Mouse (Mus musculus) stomach, postnatal 0 days (tissue): ENCODE data around the gene Crtac1. TPM values are rescaled to one million over a fixed set of nuclear protein-coding genes. Genes with fewer than 3 reads are reported as not detected.
A peak's percentile ranks its signal among the peaks of the same experiment; 100 is the strongest.

Experiments
- ATAC-seq: fragments of 200-750 bp; cut with Nextera tagmentation; 2 replicates; pipeline ENCODE4 v1.8.0; 2017; ENCODE audit not compliant: low FRiP score, low TSS enrichment
- DNase-seq: peaks from one replicate; pipeline ENCODE4 v3.0.0-alpha.2; 2016; ENCODE audit warnings: low spot score
- H3K27ac ChIP-seq: fragments of 300-500 bp; sonication (generic); replicated peaks from 2 replicates; pipeline ENCODE4 v1.5.1; 2014; ENCODE audit warnings: mild to moderate bottlenecking, control low read depth
- H3K27me3 ChIP-seq: fragments of 300-500 bp; sonication (generic); 2 replicates; pipeline ENCODE4 v1.6.1; 2014; ENCODE audit warnings: low read length; ENCODE audit not compliant: control insufficient read depth, insufficient read depth
- H3K36me3 ChIP-seq: fragments of 300-500 bp; sonication (generic); 2 replicates; pipeline ENCODE4 v1.6.1; 2014; ENCODE audit warnings: low read length, mixed read lengths; ENCODE audit not compliant: control insufficient read depth, insufficient read depth
- H3K4me1 ChIP-seq: fragments of 300-500 bp; sonication (generic); replicated peaks from 2 replicates; pipeline ENCODE4 v1.6.1; 2014; ENCODE audit warnings: antibody characterized with exemption; ENCODE audit not compliant: control insufficient read depth, insufficient read depth
- H3K4me2 ChIP-seq: fragments of 300-500 bp; sonication (generic); replicated peaks from 2 replicates; pipeline ENCODE4 v1.6.1; 2014; ENCODE audit warnings: low read depth, mild to moderate bottlenecking, control low read depth, moderate library complexity
- H3K4me3 ChIP-seq: fragments of 300-500 bp; sonication (generic); 2 replicates; pipeline ENCODE4 v1.5.1; 2014; ENCODE audit warnings: low read depth, low read length, control low read depth
- H3K9ac ChIP-seq: fragments of 300-500 bp; sonication (generic); 2 replicates; pipeline ENCODE4 v1.6.1; 2014; ENCODE audit warnings: mild to moderate bottlenecking, low read length, control low read depth, mixed read lengths
- H3K9me3 ChIP-seq: fragments of 300-500 bp; sonication (generic); 2 replicates; pipeline ENCODE4 v1.6.1; 2016; ENCODE audit warnings: low read length; ENCODE audit not compliant: control insufficient read depth
- CTCF ChIP-seq: IDR thresholded peaks from 2 replicates; pipeline ENCODE4 v1.5.1; 2016; ENCODE audit warnings: antibody characterized with exemption, low read depth, mild to moderate bottlenecking, moderate library complexity
- EP300 ChIP-seq: optimal IDR thresholded peaks from 2 replicates; pipeline ENCODE3; 2016; ENCODE audit warnings: antibody characterized with exemption
- WGBS: fragments of 180-500 bp; shearing (Covaris S2); extraction: QIAGEN DNeasy Blood & Tissue Kit; methylation state at CpG from one replicate; pipeline ENCODE4 v1.1.7; 2014; 5-methylcytosine and 5-hydroxymethylcytosine counted together
- polyA plus RNA-seq: library from polyadenylated mRNA; unstranded; fragments of >200 nt; fragmentation: Nextera tagmentation; extraction: Ambion mirVana; gene quantifications from 2 replicates; pipeline ENCODE4 v1.2.1, GENCODE M21; 2015

Gene Crtac1
- polyA plus RNA-seq, 1 experiment from 2014 or later: 4.5 TPM

DNA sequence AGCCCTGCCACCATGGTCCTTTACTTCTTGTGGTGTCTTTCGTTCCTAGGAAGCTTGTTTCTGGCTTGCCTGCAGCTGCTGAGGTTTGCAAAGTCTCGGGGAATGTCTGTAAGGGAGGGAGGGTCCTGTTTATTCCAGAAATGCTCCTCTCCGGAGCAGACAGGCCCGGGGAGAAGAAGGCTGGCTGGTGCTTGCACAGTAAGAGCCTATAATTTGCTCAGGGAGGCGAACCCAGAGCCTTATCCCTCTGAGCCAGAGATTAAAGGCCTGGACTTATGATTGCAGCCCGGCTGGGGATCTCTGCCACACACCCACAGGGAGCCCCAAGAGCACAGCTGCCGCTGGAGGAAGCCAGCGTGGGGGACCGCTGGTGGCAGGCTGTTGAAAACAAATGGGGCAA, 29.8 kb upstream of the Crtac1 start:
- ATAC-seq: no peak
- WGBS: 16% methylated on average over 9 of the region's 9 CpGs
- no peak for DNase-seq

GRCm38 (mm10) chr19:42459512-42459911, 27.9 kb upstream of the Crtac1 start:
- 85% methylated on average over 8 of the region's 8 CpGs for WGBS
- Histone ChIP-seq H3K9ac (no peak overlapping the region), H3K4me1 (no peaks in the 10 kb centered on the region; the same call in 1 of the 2 replicates), H3K27ac (no peak overlapping the region), H3K36me3 (no peaks in the 10 kb centered on the region), H3K4me2 (no peak overlapping the region), H3K9me3 (no peaks in the 10 kb centered on the region), H3K27me3 (no peaks in the 10 kb centered on the region), H3K4me3 (no peak overlapping the region)
- TF ChIP-seq EP300 (no peak), CTCF (no peak)
- ATAC-seq (no peak), DNase-seq (no peak)

More for the DNA sequence above, 29.8 kb upstream of the Crtac1 start:
- H3K9me3 ChIP-seq: no peaks in the 10 kb centered on the region
- no peak overlapping the region for H3K4me3 ChIP-seq
- TF ChIP-seq EP300 (no peak), CTCF (no peak)
- H3K27me3 ChIP-seq: no peaks in the 10 kb centered on the region
- H3K4me1 ChIP-seq: no peaks in the 10 kb centered on the region; the same call in 1 of the 2 replicates
- no peak overlapping the region for H3K27ac ChIP-seq
- H3K9ac ChIP-seq: no peak overlapping the region
- no peaks in the 10 kb centered on the region for H3K36me3 ChIP-seq
- H3K4me2 ChIP-seq: peak overlapping the region; percentile 25; the same call in 1 of the 2 replicates

DNA sequence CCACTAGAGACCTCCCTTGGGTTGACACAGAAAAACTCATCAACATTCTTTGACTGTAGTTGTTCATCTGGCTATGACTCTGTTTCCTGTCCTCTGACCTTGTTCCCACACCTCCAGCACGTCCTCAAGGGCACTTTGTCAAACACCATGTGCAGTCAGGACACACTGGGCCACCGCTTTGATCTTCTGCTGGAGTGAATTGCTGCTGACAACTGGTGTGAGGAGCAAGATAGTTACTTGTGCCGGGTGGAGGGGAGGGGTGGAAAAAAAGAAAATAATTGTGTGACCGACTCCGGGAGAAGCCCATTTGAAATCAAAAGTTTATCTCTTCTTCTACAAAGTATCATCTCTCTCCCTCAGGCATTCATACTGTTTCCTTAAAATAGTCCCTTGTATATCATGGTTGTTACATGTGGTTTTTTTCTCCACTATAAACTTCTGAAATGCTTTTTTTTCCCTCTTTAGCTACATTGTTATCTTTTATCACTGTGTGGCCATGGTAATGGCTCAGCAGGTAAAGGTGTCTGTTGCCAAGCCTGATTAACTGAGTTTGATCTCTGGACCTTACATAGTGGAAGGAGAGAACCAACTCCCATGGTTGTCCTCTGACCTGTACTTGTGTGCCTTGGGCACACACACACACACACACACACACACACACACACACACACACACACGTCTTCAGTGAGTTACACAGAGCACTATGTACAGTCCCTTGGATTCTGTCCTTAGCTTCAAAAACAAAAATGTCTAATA, 23.1 kb upstream of the Crtac1 start:
- no peaks in the 10 kb centered on the region for H3K9me3 ChIP-seq
- H3K36me3 ChIP-seq: no peaks in the 10 kb centered on the region
- TF ChIP-seq CTCF (no peak), EP300 (no peak)
- H3K9ac ChIP-seq: no peak overlapping the region
- no peaks in the 10 kb centered on the region for H3K4me1 ChIP-seq
- H3K27ac ChIP-seq: no peak overlapping the region
- H3K27me3 ChIP-seq: no peaks in the 10 kb centered on the region
- no peak overlapping the region for H3K4me3 ChIP-seq
- WGBS: 57% methylated on average over 6 of the region's 6 CpGs
- no peak for DNase-seq
- no peak for ATAC-seq
- H3K4me2 ChIP-seq: no peak overlapping the region

- H3K9ac ChIP-seq: no peak overlapping the region
- DNase-seq (no peak), ATAC-seq (no peak)
- TF ChIP-seq CTCF (no peak), EP300 (no peak)
- no peak overlapping the region for H3K4me2 ChIP-seq
- no peak overlapping the region for H3K27ac ChIP-seq
- H3K4me1 ChIP-seq: no peaks in the 10 kb centered on the region
- no peak overlapping the region for H3K4me3 ChIP-seq
- no peaks in the 10 kb centered on the region for H3K9me3 ChIP-seq
- H3K36me3 ChIP-seq: no peaks in the 10 kb centered on the region
- WGBS: 77% methylated on average over 9 of the region's 9 CpGs
- no peaks in the 10 kb centered on the region for H3K27me3 ChIP-seq
These were observed 22.4 kb upstream of the Crtac1 start for GRCm38 (mm10) chr19:42454006-42454405.

GRCm38 (mm10) chr19:42452539-42452938, 21.0 kb upstream of the Crtac1 start:
- no peak for TF ChIP-seq CTCF
- TF ChIP-seq EP300: no peak
- H3K36me3 ChIP-seq: no peaks in the 10 kb centered on the region
- WGBS: 67% methylated on average over 7 of the region's 7 CpGs
- H3K27ac ChIP-seq: no peak overlapping the region
- H3K4me2 ChIP-seq: no peak overlapping the region
- no peak for DNase-seq
- H3K9me3 ChIP-seq: no peaks in the 10 kb centered on the region
- no peaks in the 10 kb centered on the region for H3K4me1 ChIP-seq
- H3K9ac ChIP-seq: no peak overlapping the region
- H3K4me3 ChIP-seq: no peak overlapping the region
- H3K27me3 ChIP-seq: no peaks in the 10 kb centered on the region
- ATAC-seq: no peak

DNA sequence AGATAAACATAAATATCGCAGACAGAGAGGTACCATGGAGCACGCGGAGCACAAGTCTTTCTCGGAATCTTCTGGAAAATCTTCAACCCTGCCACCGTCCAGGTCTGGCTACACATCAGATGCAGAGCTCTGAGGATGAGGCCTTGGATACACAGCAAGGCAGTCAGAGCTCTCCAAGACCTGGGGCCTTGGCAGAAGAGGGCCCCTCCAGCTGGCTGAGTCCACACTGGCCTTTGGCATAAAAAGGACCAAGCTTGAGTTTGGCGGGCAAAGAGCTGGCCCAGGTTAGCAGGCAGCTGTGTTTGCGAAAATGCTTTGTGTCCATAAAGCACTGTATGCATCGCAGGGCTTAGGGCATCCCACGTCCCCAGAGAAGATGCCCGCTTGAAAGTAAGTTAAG, 17.0 kb upstream of the Crtac1 start:
- Histone ChIP-seq H3K4me3 (no peak overlapping the region), H3K9me3 (no peaks in the 10 kb centered on the region), H3K27ac (no peak overlapping the region), H3K36me3 (no peaks in the 10 kb centered on the region), H3K9ac (no peak overlapping the region), H3K4me2 (no peak overlapping the region), H3K27me3 (no peaks in the 10 kb centered on the region), H3K4me1 (no peaks in the 10 kb centered on the region)
- no peak for TF ChIP-seq EP300
- no peak for TF ChIP-seq CTCF
- no peak for ATAC-seq
- WGBS: 87% methylated on average over 10 of the region's 10 CpGs
- no peak for DNase-seq
